Mouse (Mus musculus) testis, adult 2 months (tissue): ENCODE measurements around the gene Nrg4.

Source experiments
- CTCF ChIP-seq: fragments of 200-500 bp; IDR thresholded peaks from 2 replicates; pipeline ENCODE4 v1.5.1; 2012; ENCODE audit warnings: low read depth, mild to moderate bottlenecking, inconsistent platforms, low read length, moderate library complexity; ENCODE audit not compliant: control insufficient read depth, insufficient read depth, insufficient replicate concordance
- POLR2A ChIP-seq: fragments of 200-500 bp; IDR thresholded peaks from 2 replicates; pipeline ENCODE4 v1.6.1; 2012; ENCODE audit warnings: low read depth, mild to moderate bottlenecking, inconsistent platforms, low read length, moderate library complexity; ENCODE audit not compliant: control insufficient read depth

DNA sequence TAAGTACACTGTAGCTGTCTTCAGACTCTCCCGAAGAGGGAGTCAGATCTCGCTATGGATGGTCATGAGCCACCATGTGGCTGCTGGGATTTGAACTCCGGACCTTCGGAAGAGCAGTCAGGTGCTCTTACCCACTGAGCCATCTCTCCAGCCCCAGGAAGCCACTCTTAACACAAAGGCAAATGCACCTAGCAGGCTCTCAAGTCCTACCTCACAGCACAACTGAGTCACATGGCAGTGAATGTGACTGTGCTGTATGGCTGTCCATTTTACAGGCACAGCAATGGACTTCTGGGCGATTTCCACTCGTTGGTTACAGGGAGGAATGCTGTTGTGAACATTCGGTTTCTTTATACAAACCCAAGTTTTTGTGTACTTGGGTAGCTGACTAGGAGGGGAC is 94.1 kb downstream of the Nrg4 start:
- no peak for TF ChIP-seq POLR2A
- TF ChIP-seq CTCF, result no peak
